ENCODE assay signal across 8 mouse cellular contexts in the genomic region with DNA sequence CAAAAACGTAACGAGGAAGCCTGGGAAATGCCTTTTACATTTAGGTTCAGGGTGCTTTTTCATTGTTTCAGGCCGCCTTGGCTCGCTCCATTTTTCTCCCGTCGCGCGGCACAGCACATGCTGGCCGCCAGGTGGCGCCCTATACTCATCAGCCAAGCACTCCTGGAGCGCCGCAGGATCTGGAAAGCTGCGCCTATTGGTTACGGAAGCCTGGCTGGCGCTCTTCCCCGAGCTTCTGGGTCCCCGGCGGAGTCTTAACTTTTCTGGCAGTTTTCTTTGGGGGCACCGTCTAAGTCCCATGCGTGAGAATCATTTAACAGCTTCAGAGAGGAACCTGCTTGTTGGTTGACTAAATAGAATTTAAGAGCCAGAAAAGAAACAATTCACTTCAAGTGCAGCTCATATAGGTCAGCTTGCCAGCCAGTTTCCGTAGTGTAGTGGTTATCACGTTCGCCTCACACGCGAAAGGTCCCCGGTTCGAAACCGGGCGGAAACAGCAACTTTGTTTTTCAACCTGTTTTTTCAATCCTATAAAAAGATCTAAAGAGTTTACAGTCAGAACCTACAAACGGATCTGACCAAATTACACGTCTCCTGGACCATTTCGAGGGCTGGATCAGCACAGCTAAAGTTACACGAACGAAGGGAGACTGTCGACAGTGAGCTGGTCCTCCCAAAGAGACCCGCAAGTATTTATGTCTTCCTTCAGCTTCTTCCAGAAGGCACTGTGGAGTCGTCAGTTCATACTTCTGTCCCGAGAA. TPM values are rescaled to one million over a fixed set of nuclear protein-coding genes. Genes with fewer than 3 reads are reported as not detected.
A peak's percentile ranks its signal among the peaks of the same experiment; 100 is the strongest.
DNase-seq lines count a peak whose midpoint lies in the region; ATAC-seq and TF ChIP-seq lines count a peak whose summit lies in the region.

No protein-coding gene starts in this region.

- H3K4me1 ChIP-seq in hindbrain, embryonic 11.5 days (replicated peaks; ENCODE audit: control insufficient read depth, insufficient read depth, low read length) = 0 out of 2 replicates have a peak, but pooled peaks cover 2% of the 10 kb centered on the region
- H3K4me1 ChIP-seq in lung, embryonic 16.5 days (replicated peaks; ENCODE audit: control insufficient read depth, insufficient read depth, low read length) = peaks cover 10% of the 10 kb centered on the region
- peaks cover 8% of the 10 kb centered on the region for H3K4me1 ChIP-seq in thymus, adult 2 months (replicated peaks; ENCODE audit: control insufficient read depth, insufficient read depth, low read length)

- peak; percentile 99 for TF ChIP-seq CTCF in thymus, adult 2 months (IDR thresholded peaks at IDR 0.05; ENCODE audit: borderline replicate concordance, control insufficient read depth, extremely low read depth, insufficient read depth, low read length, poor library complexity)

- H3K4me2 ChIP-seq in hindbrain, embryonic 11.5 days (replicated peaks; ENCODE audit: low read depth, low read length) = peak overlapping the region; percentile 64
- H3K4me2 ChIP-seq in lung, embryonic 16.5 days (ENCODE audit: low read depth, low read length) = peak overlapping the region; percentile 58

- peak; percentile 91 for ATAC-seq in hindbrain, embryonic 11.5 days (ENCODE audit: low FRiP score)
- peak; percentile 92 for ATAC-seq in lung, embryonic 16.5 days (ENCODE audit: low read depth)

- H3K4me3 ChIP-seq in hindbrain, embryonic 11.5 days (ENCODE audit: low read depth, low read length) = peak overlapping the region; percentile 48
- H3K4me3 ChIP-seq in lung, embryonic 16.5 days (ENCODE audit: low read length) = peak overlapping the region; percentile 58
- H3K4me3 ChIP-seq in thymus, adult 2 months (ENCODE audit: control insufficient read depth, insufficient read depth, low read length) = peak overlapping the region; percentile 69

- DNase-seq in Muller cell, postnatal 12 days (ENCODE audit: inconsistent ontology term) = peak; percentile 93
- peak; percentile 95 for DNase-seq in cerebellum, adult 9-11 months
- DNase-seq in frontal cortex, adult 2 months (ENCODE audit: extremely low spot score in 1 of 2, low spot score in 1 of 2) = peak; percentile 91 to 97
- DNase-seq in hindbrain, embryonic 11.5 days (ENCODE audit: low spot score) = peak; percentile 96
- peak; percentile 97 for DNase-seq in layer of hippocampus, adult 9-11 months
- peak; percentile 87 for DNase-seq in ovary, adult 18-20 months (ENCODE audit: low spot score)
- DNase-seq in thymus, adult 2 months = peak; percentile 89

- peak overlapping the region; percentile 58 for H3K27ac ChIP-seq in hindbrain, embryonic 11.5 days (ENCODE audit: low read depth, low read length)
- peak overlapping the region; percentile 70 for H3K27ac ChIP-seq in lung, embryonic 16.5 days (ENCODE audit: low read length)
- peak overlapping the region; percentile 73 for H3K27ac ChIP-seq in thymus, adult 2 months (ENCODE audit: control insufficient read depth, insufficient read depth, low read length)

- no peak for TF ChIP-seq POLR2A in thymus, adult 2 months (IDR thresholded peaks at IDR 0.05; ENCODE audit: control insufficient read depth, extremely low read depth, insufficient read depth, low read length, poor library complexity)

- H3K36me3 ChIP-seq in hindbrain, embryonic 11.5 days (ENCODE audit: control insufficient read depth, insufficient read depth, low read length) = no peaks in the 10 kb centered on the region
- H3K36me3 ChIP-seq in lung, embryonic 16.5 days (ENCODE audit: control insufficient read depth, insufficient read depth, low read length) = no peaks in the 10 kb centered on the region
- H3K36me3 ChIP-seq in thymus, adult 2 months (ENCODE audit: control insufficient read depth, insufficient read depth, low read length) = no peaks in the 10 kb centered on the region

- WGBS in hindbrain, embryonic 11.5 days = under 1% methylated on average over 38 of the region's 38 CpGs
- under 1% methylated on average over 38 of the region's 38 CpGs for WGBS in lung, embryonic 16.5 days
- WGBS in thymus, adult 2 months = under 1% methylated on average over 38 of the region's 38 CpGs

- H3K9me3 ChIP-seq in hindbrain, embryonic 11.5 days (ENCODE audit: control insufficient read depth, low read length) = no peaks in the 10 kb centered on the region
- H3K9me3 ChIP-seq in lung, embryonic 16.5 days (ENCODE audit: control insufficient read depth, low read length) = no peaks in the 10 kb centered on the region

- peak overlapping the region; percentile 62 for H3K9ac ChIP-seq in hindbrain, embryonic 11.5 days (ENCODE audit: low read depth, low read length)
- peak overlapping the region; percentile 67 for H3K9ac ChIP-seq in lung, embryonic 16.5 days (ENCODE audit: low read length)

- H3K27me3 ChIP-seq in hindbrain, embryonic 11.5 days (ENCODE audit: control insufficient read depth, insufficient read depth, low read length) = no peaks in the 10 kb centered on the region
- no peaks in the 10 kb centered on the region for H3K27me3 ChIP-seq in lung, embryonic 16.5 days (ENCODE audit: control insufficient read depth, insufficient read depth, low read depth, low read length)
- H3K27me3 ChIP-seq in thymus, adult 2 months (ENCODE audit: control insufficient read depth, insufficient read depth, low read length) = no peaks in the 10 kb centered on the region

RNA-seq across cellular contexts. Expression of gene Cfap126, which starts 2.5 kb away (rescaled TPM):
- 1.4 and 3.8 TPM in 2 replicates for polyA plus RNA-seq in frontal cortex, adult 2 months (2012; rRNA removed)
- 8.7 and 10.5 TPM in 2 replicates for polyA plus RNA-seq in hindbrain, embryonic 11.5 days (2014; fragmentation: Nextera tagmentation; extraction: Ambion mirVana)
- polyA plus RNA-seq in lung, embryonic 16.5 days (2015; fragmentation: Nextera tagmentation; extraction: Ambion mirVana) = 15.7 and 20.4 TPM in 2 replicates
- polyA plus RNA-seq in thymus, adult 2 months (2012; rRNA removed) = 2.7 and 2.8 TPM in 2 replicates

RNA-seq across cellular contexts. Expression of gene Sdhc, which starts 39.2 kb away (rescaled TPM):
- 206 and 256 TPM in 2 replicates for polyA plus RNA-seq in frontal cortex, adult 2 months (2012; rRNA removed)
- polyA plus RNA-seq in hindbrain, embryonic 11.5 days (2014; fragmentation: Nextera tagmentation; extraction: Ambion mirVana) = 259 and 284 TPM in 2 replicates
- polyA plus RNA-seq in lung, embryonic 16.5 days (2015; fragmentation: Nextera tagmentation; extraction: Ambion mirVana) = 263 and 285 TPM in 2 replicates
- 191 and 231 TPM in 2 replicates for polyA plus RNA-seq in thymus, adult 2 months (2012; rRNA removed)

RNA-seq across cellular contexts. Expression of gene Mpz, which starts 39.3 kb away (rescaled TPM):
- polyA plus RNA-seq in frontal cortex, adult 2 months (2012; rRNA removed) = 1.4 and 2.2 TPM in 2 replicates
- 0.99 and 1.5 TPM in 2 replicates for polyA plus RNA-seq in hindbrain, embryonic 11.5 days (2014; fragmentation: Nextera tagmentation; extraction: Ambion mirVana)
- polyA plus RNA-seq in lung, embryonic 16.5 days (2015; fragmentation: Nextera tagmentation; extraction: Ambion mirVana) = 0.78 and 1.3 TPM in 2 replicates
- 1.1 and 7.4 TPM in 2 replicates for polyA plus RNA-seq in thymus, adult 2 months (2012; rRNA removed)

RNA-seq across cellular contexts. Expression of gene Fcgr3, which starts 46.5 kb away (rescaled TPM):
- 14.6 and 21.5 TPM in 2 replicates for polyA plus RNA-seq in frontal cortex, adult 2 months (2012; rRNA removed)
- 9.6 TPM in 2 replicates for polyA plus RNA-seq in hindbrain, embryonic 11.5 days (2014; fragmentation: Nextera tagmentation; extraction: Ambion mirVana)
- 12.7 and 19.3 TPM in 2 replicates for polyA plus RNA-seq in lung, embryonic 16.5 days (2015; fragmentation: Nextera tagmentation; extraction: Ambion mirVana)
- 16.6 and 20.7 TPM in 2 replicates for polyA plus RNA-seq in thymus, adult 2 months (2012; rRNA removed)

Comparison
In these comparisons a context has a peak if more than half of its experiments do, and no peak if none do; other contexts are left out.
1. Peak in every context shown above with its lines: DNase-seq, ATAC-seq, H3K4me3 ChIP-seq and H3K27ac ChIP-seq.